Mouse (Mus musculus) embryonic facial prominence, embryonic 12.5 days (tissue): ENCODE results near the gene Gm43638. TPM values are rescaled to one million over a fixed set of nuclear protein-coding genes. Genes with fewer than 3 reads are reported as not detected.
"Not testable (repeated sequence)": the region's sequence is repeated elsewhere in the genome, so short reads cannot be mapped to it uniquely, and the experiment has no call there.

ENCODE experiments used
- ATAC-seq: fragments of 200-750 bp; cut with Nextera tagmentation; 2 replicates; pipeline ENCODE4 v1.8.0; 2017; ENCODE audit not compliant: insufficient number of reproducible peaks, insufficient read depth, low FRiP score, low TSS enrichment
- H3K27ac ChIP-seq: fragments of 300-500 bp; sonication (generic); 2 replicates; pipeline ENCODE4 v1.5.1; 2016; ENCODE audit warnings: mild to moderate bottlenecking
- H3K27me3 ChIP-seq: fragments of 300-500 bp; sonication (generic); 2 replicates; pipeline ENCODE4 v1.6.1; 2016; ENCODE audit warnings: mild to moderate bottlenecking, moderate library complexity
- H3K36me3 ChIP-seq: fragments of 300-500 bp; sonication (generic); 2 replicates; pipeline ENCODE4 v1.6.1; 2016; ENCODE audit warnings: mild to moderate bottlenecking
- H3K4me1 ChIP-seq: fragments of 300-500 bp; sonication (generic); 2 replicates; pipeline ENCODE4 v1.6.1; 2016
- H3K4me2 ChIP-seq: fragments of 300-500 bp; sonication (generic); replicated peaks from 2 replicates; pipeline ENCODE4 v1.6.1; 2016; ENCODE audit warnings: mild to moderate bottlenecking, moderate library complexity
- H3K4me3 ChIP-seq: fragments of 300-500 bp; sonication (generic); 2 replicates; pipeline ENCODE4 v1.5.1; 2016; ENCODE audit warnings: mild to moderate bottlenecking
- H3K9ac ChIP-seq: fragments of 300-500 bp; sonication (generic); 2 replicates; pipeline ENCODE4 v1.6.1; 2016; ENCODE audit warnings: mild to moderate bottlenecking, moderate library complexity
- H3K9me3 ChIP-seq: fragments of 300-500 bp; sonication (generic); 2 replicates; pipeline ENCODE4 v1.6.1; 2016; ENCODE audit warnings: mild to moderate bottlenecking, moderate library complexity
- WGBS: fragments of 180-500 bp; shearing (Covaris S2); methylation state at CpG from one replicate; pipeline ENCODE4 v1.1.7; 2016; 5-methylcytosine and 5-hydroxymethylcytosine counted together
- polyA plus RNA-seq: library from polyadenylated mRNA; unstranded; fragments of >200 nt; fragmentation: Nextera tagmentation; extraction: Ambion mirVana; gene quantifications from 2 replicates; pipeline ENCODE4 v1.2.1, GENCODE M21; 2016

The Gm43638 gene
- polyA plus RNA-seq, result not detected in 2 replicates

- not testable (repeated sequence) for H3K9me3 ChIP-seq, ATAC-seq, H3K27me3 ChIP-seq, H3K36me3 ChIP-seq, H3K27ac ChIP-seq, H3K4me2 ChIP-seq, H3K4me3 ChIP-seq, H3K4me1 ChIP-seq, H3K9ac ChIP-seq
- WGBS, result 85% methylated on average over 1 of the region's 1 CpGs
Measured at GRCm38 (mm10) chr5:87486706-87487105, at the start of gene Gm43638. TSS of gene Gm43638 (minus strand) at chr5:87486806.

GRCm38 (mm10) chr5:87535994-87536644 is 49.5 kb upstream of the Gm43638 start:
- 69% methylated on average over 4 of the region's 4 CpGs for WGBS
- no peak overlapping the region for H3K27ac ChIP-seq
- H3K27me3 ChIP-seq, result no peaks in the 10 kb centered on the region
- no peaks in the 10 kb centered on the region for H3K4me1 ChIP-seq
- no peaks in the 10 kb centered on the region for H3K36me3 ChIP-seq
- no peak overlapping the region for H3K4me2 ChIP-seq
- no peak overlapping the region for H3K4me3 ChIP-seq
- ATAC-seq, result no peak
- H3K9me3 ChIP-seq, result no peaks in the 10 kb centered on the region
- H3K9ac ChIP-seq, result no peak overlapping the region

GRCm38 (mm10) chr5:87532288-87532687 is 45.7 kb upstream of the Gm43638 start:
- H3K9ac ChIP-seq, result no peak overlapping the region
- H3K27ac ChIP-seq, result no peak overlapping the region
- WGBS, result 74% methylated on average over 2 of the region's 2 CpGs
- ATAC-seq, result no peak
- H3K9me3 ChIP-seq, result no peaks in the 10 kb centered on the region
- H3K4me2 ChIP-seq, result no peak overlapping the region
- H3K36me3 ChIP-seq, result no peaks in the 10 kb centered on the region
- H3K4me1 ChIP-seq, result no peaks in the 10 kb centered on the region
- H3K4me3 ChIP-seq, result no peak overlapping the region
- H3K27me3 ChIP-seq, result no peaks in the 10 kb centered on the region

GRCm38 (mm10) chr5:87523561-87523960 is 37.0 kb upstream of the Gm43638 start:
- not testable (repeated sequence) for H3K9me3 ChIP-seq, H3K9ac ChIP-seq, H3K4me3 ChIP-seq, H3K27ac ChIP-seq, H3K4me2 ChIP-seq, H3K27me3 ChIP-seq, ATAC-seq, H3K36me3 ChIP-seq, H3K4me1 ChIP-seq
- WGBS, result 90% methylated on average over 2 of the region's 2 CpGs

- Histone ChIP-seq H3K4me3 (no peak overlapping the region), H3K4me2 (no peak overlapping the region), H3K27me3 (no peaks in the 10 kb centered on the region), H3K4me1 (no peaks in the 10 kb centered on the region), H3K27ac (no peak overlapping the region), H3K36me3 (no peaks in the 10 kb centered on the region), H3K9ac (no peak overlapping the region), H3K9me3 (no peaks in the 10 kb centered on the region)
- no peak for ATAC-seq
- WGBS, result 57% methylated on average over 4 of the region's 4 CpGs
Measured at GRCm38 (mm10) chr5:87505776-87506458, 19.3 kb upstream of the Gm43638 start.

- Histone ChIP-seq H3K4me2 (no peak overlapping the region), H3K27ac (no peak overlapping the region), H3K9me3 (no peaks in the 10 kb centered on the region), H3K27me3 (no peaks in the 10 kb centered on the region), H3K4me1 (no peaks in the 10 kb centered on the region), H3K4me3 (no peak overlapping the region), H3K36me3 (no peaks in the 10 kb centered on the region), H3K9ac (no peak overlapping the region)
- WGBS, result 57% methylated on average over 1 of the region's 1 CpGs
- ATAC-seq, result no peak
Measured at GRCm38 (mm10) chr5:87502687-87503086, 16.1 kb upstream of the Gm43638 start.

- no peak overlapping the region for H3K9ac ChIP-seq
- H3K4me1 ChIP-seq, result no peaks in the 10 kb centered on the region
- no peaks in the 10 kb centered on the region for H3K36me3 ChIP-seq
- no peaks in the 10 kb centered on the region for H3K9me3 ChIP-seq
- no peak overlapping the region for H3K4me2 ChIP-seq
- H3K27ac ChIP-seq, result no peak overlapping the region
- no peaks in the 10 kb centered on the region for H3K27me3 ChIP-seq
- ATAC-seq, result no peak
- H3K4me3 ChIP-seq, result no peak overlapping the region
Measured at GRCm38 (mm10) chr5:87499341-87499740, 12.7 kb upstream of the Gm43638 start.

- H3K27ac ChIP-seq, result no peak overlapping the region
- H3K4me3 ChIP-seq, result no peak overlapping the region
- no peak overlapping the region for H3K9ac ChIP-seq
- no peaks in the 10 kb centered on the region for H3K27me3 ChIP-seq
- no peaks in the 10 kb centered on the region for H3K36me3 ChIP-seq
- H3K9me3 ChIP-seq, result no peaks in the 10 kb centered on the region
- H3K4me2 ChIP-seq, result no peak overlapping the region
- H3K4me1 ChIP-seq, result no peaks in the 10 kb centered on the region
- ATAC-seq, result no peak
Measured at GRCm38 (mm10) chr5:87498936-87499335, 12.3 kb upstream of the Gm43638 start.

GRCm38 (mm10) chr5:87490771-87491170 is 4.2 kb upstream of the Gm43638 start, which contains the start of gene Ugt2a1:
TSS of gene Ugt2a1 (minus strand) at chr5:87490871.
- no peaks in the 10 kb centered on the region for H3K4me1 ChIP-seq
- no peak within 1 kb of the TSS for H3K4me2 ChIP-seq
- no peaks in the 10 kb centered on the region for H3K36me3 ChIP-seq
- no peaks in the 10 kb centered on the region for H3K9me3 ChIP-seq
- no peak within 1 kb of the TSS for H3K4me3 ChIP-seq
- H3K9ac ChIP-seq, result no peak within 1 kb of the TSS
- H3K27me3 ChIP-seq, result no peaks in the 10 kb centered on the region
- 82% methylated on average over 1 of the region's 1 CpGs for WGBS
- no peak for ATAC-seq
- H3K27ac ChIP-seq, result no peak within 1 kb of the TSS

- WGBS, result 77% methylated on average over 5 of the region's 5 CpGs
- no peak within 1 kb of the TSS for H3K4me3 ChIP-seq
- no peak for ATAC-seq
Measured at GRCm38 (mm10) chr5:87482160-87482559, 4.4 kb downstream of the Gm43638 start, which contains the start of gene Ugt2a2. TSS of gene Ugt2a2 (minus strand) at chr5:87482260.

GRCm38 (mm10) chr5:87458810-87459209 is 27.8 kb downstream of the Gm43638 start:
- Histone ChIP-seq H3K9me3 (no peaks in the 10 kb centered on the region), H3K4me2 (no peak overlapping the region), H3K36me3 (no peaks in the 10 kb centered on the region), H3K27ac (no peak overlapping the region), H3K4me3 (no peak overlapping the region), H3K27me3 (no peaks in the 10 kb centered on the region), H3K9ac (no peak overlapping the region), H3K4me1 (no peaks in the 10 kb centered on the region)
- 62% methylated on average over 1 of the region's 1 CpGs for WGBS
- ATAC-seq, result no peak

More at GRCm38 (mm10) chr5:87482160-87482559, 4.4 kb downstream of the Gm43638 start, which contains the start of gene Ugt2a2:
- no peaks in the 10 kb centered on the region for H3K4me1 ChIP-seq
- H3K9me3 ChIP-seq, result no peaks in the 10 kb centered on the region
- no peak within 1 kb of the TSS for H3K4me2 ChIP-seq
- H3K27ac ChIP-seq, result no peak within 1 kb of the TSS
- no peak within 1 kb of the TSS for H3K9ac ChIP-seq
- H3K27me3 ChIP-seq, result no peaks in the 10 kb centered on the region
- no peaks in the 10 kb centered on the region for H3K36me3 ChIP-seq

- no peak overlapping the region for H3K27ac ChIP-seq
- ATAC-seq, result no peak
Measured at GRCm38 (mm10) chr5:87457701-87458100, 28.9 kb downstream of the Gm43638 start.

More at GRCm38 (mm10) chr5:87457701-87458100, 28.9 kb downstream of the Gm43638 start:
- H3K27me3 ChIP-seq, result no peaks in the 10 kb centered on the region
- no peak overlapping the region for H3K9ac ChIP-seq
- no peaks in the 10 kb centered on the region for H3K9me3 ChIP-seq
- no peak overlapping the region for H3K4me3 ChIP-seq
- no peak overlapping the region for H3K4me2 ChIP-seq
- no peaks in the 10 kb centered on the region for H3K4me1 ChIP-seq
- no peaks in the 10 kb centered on the region for H3K36me3 ChIP-seq
